Mouse (Mus musculus) neural tube, embryonic 11.5 days (tissue): ENCODE results near the gene Dok1. TPM values are rescaled to one million over a fixed set of nuclear protein-coding genes. Genes with fewer than 3 reads are reported as not detected.
A peak's percentile ranks its signal among the peaks of the same experiment; 100 is the strongest.

Source experiments
- ATAC-seq: fragments of 200-750 bp; cut with Nextera tagmentation; 2 replicates; pipeline ENCODE4 v1.8.0; 2017; ENCODE audit warnings: moderate number of reproducible peaks, mild to moderate bottlenecking, moderate TSS enrichment, moderate library complexity; ENCODE audit not compliant: insufficient read depth, low FRiP score, low TSS enrichment
- DNase-seq: peaks from one replicate; pipeline ENCODE4 v3.0.0-alpha.2; 2015; ENCODE audit warnings: low spot score
- H3K27ac ChIP-seq: fragments of 300-500 bp; sonication (generic); 2 replicates; pipeline ENCODE4 v1.5.1; 2014; ENCODE audit warnings: low read depth, mild to moderate bottlenecking, low read length
- H3K27me3 ChIP-seq: fragments of 300-500 bp; sonication (generic); 2 replicates; pipeline ENCODE4 v1.6.1; 2014; ENCODE audit warnings: mild to moderate bottlenecking, low read length, mixed read lengths; ENCODE audit not compliant: control insufficient read depth, insufficient read depth
- H3K36me3 ChIP-seq: fragments of 300-500 bp; sonication (generic); 2 replicates; pipeline ENCODE4 v1.6.1; 2014; ENCODE audit warnings: mild to moderate bottlenecking, low read length, moderate library complexity, mixed read lengths; ENCODE audit not compliant: control insufficient read depth, insufficient read depth
- H3K4me1 ChIP-seq: fragments of 300-500 bp; sonication (generic); 2 replicates; pipeline ENCODE4 v1.6.1; 2014; ENCODE audit warnings: low read length, mixed read lengths; ENCODE audit not compliant: control insufficient read depth, insufficient read depth
- H3K4me2 ChIP-seq: fragments of 300-500 bp; sonication (generic); 2 replicates; pipeline ENCODE4 v1.6.1; 2014; ENCODE audit warnings: low read depth, mild to moderate bottlenecking, moderate library complexity
- H3K4me3 ChIP-seq: fragments of 300-500 bp; sonication (generic); 2 replicates; pipeline ENCODE4 v1.5.1; 2014; ENCODE audit warnings: low read depth, low read length
- H3K9ac ChIP-seq: fragments of 300-500 bp; sonication (generic); 2 replicates; pipeline ENCODE4 v1.6.1; 2014; ENCODE audit warnings: mild to moderate bottlenecking, low read length
- H3K9me3 ChIP-seq: fragments of 300-500 bp; sonication (generic); 2 replicates; pipeline ENCODE4 v1.6.1; 2016; ENCODE audit warnings: low read length; ENCODE audit not compliant: control insufficient read depth
- WGBS: fragments of 180-500 bp; shearing (Covaris S2); extraction: QIAGEN DNeasy Blood & Tissue Kit; methylation state at CpG from one replicate; pipeline ENCODE4 v1.1.7; 2014; 5-methylcytosine and 5-hydroxymethylcytosine counted together
- polyA plus RNA-seq: library from polyadenylated mRNA; unstranded; fragments of >200 nt; fragmentation: Nextera tagmentation; extraction: Ambion mirVana; gene quantifications from 2 replicates; pipeline ENCODE4 v1.2.1, GENCODE M21; 2014

Gene Dok1
- polyA plus RNA-seq, 1 experiment from 2014 or later, result 5.6 TPM

DNA sequence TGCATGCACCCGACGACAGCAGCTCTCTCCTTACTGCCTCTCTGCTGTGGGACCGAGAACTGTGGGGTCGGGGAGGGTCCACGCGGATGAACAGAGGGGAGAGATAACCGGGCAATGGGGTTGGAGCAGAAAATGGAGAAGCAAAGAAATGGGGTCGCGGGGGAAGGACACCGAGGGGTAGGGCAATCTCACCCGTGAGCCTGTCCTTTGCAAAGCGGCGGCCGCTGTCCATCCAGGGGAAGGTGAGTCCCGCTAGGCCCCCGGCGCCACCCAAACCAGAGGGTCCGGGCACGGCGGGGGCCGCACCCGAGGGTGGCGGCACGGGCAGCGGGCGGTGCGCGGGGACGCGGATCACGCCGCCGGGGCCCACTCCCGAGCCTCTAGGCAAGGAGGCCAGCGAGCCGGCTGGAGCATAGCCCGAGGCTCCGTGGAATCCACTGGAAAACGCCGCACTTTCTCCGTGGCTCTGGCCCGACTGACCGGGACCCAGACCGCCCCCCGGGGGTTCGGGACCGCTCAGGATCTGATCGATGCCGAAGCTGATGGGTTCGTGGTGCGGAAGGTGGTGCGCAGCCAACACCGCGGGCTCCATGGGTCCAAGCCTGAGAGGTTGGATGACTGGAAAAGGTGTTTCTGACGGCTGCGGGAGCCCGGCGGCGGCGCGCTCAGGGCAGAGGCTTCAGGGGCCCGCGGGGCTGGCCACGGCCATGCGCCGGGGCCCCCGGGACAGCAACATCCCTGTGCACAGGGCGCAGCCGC, 36.4 kb upstream of the Dok1 start:
- WGBS, result 1% methylated on average over 52 of the region's 69 CpGs
- Histone ChIP-seq H3K4me1 (peaks cover 7% of the 10 kb centered on the region; the same call in 1 of the 2 replicates), H3K4me3 (peak overlapping the region; percentile 19), H3K27ac (no peak overlapping the region; the same call in 1 of the 2 replicates), H3K9me3 (no peaks in the 10 kb centered on the region), H3K4me2 (peak overlapping the region; percentile 22), H3K36me3 (no peaks in the 10 kb centered on the region), H3K27me3 (peaks cover 94% of the 10 kb centered on the region), H3K9ac (peak overlapping the region; percentile 26)
- DNase-seq, result peak; percentile 47
- no peak for ATAC-seq

DNA sequence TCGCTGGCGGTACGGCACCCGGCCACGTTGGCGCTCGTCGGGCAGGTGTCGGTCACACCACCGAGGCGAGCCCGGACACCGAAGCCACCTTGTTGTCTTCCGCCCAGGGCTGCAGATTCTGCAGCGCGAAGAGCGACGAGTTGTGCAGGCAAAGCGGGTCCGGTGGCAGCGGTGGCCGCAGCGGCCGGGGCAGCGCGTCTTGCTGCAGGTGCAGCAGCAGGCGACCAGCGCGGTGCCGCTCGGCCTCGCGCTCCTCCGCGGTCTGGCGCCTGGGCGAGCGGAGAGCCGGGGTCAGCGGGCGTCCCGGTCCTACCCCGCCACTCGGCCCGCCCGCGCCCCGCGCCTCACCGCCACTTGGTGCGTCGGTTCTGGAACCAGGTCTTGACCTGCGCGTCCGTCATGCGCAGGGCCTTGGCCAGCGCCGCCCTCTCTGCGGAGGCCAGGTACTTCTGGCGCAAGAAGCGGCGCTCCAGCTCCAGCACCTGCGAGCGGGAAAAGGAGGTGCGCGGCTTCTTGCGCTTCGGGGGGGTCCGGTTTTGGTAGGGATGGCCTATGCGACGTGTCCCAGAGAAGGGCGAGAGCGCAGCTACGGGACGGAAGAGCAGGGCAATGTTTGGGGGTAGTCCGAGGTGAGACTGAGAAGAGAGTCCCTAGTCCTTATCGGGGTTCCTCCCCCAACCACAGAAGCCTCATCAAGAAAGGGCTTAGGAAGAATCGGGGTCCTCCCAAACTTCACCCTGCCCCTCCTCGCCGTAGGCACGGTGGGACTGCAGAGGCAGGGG, 35.6 kb upstream of the Dok1 start:
- no peak for ATAC-seq
- DNase-seq, result no peak

GRCm38 (mm10) chr6:83068221-83068620, 35.0 kb upstream of the Dok1 start:
- H3K27me3 ChIP-seq, result peaks cover 95% of the 10 kb centered on the region
- no peaks in the 10 kb centered on the region for H3K36me3 ChIP-seq
- peak overlapping the region; percentile 28; the same call in 1 of the 2 replicates for H3K4me3 ChIP-seq
- no peak overlapping the region for H3K27ac ChIP-seq
- peak overlapping the region; percentile 24; the same call in 1 of the 2 replicates for H3K4me2 ChIP-seq
- WGBS, result 3% methylated on average over 8 of the region's 8 CpGs
- H3K9ac ChIP-seq, result no peak overlapping the region
- peaks cover 7% of the 10 kb centered on the region; the same call in 1 of the 2 replicates for H3K4me1 ChIP-seq
- ATAC-seq, result no peak
- DNase-seq, result no peak
- H3K9me3 ChIP-seq, result no peaks in the 10 kb centered on the region

More for the DNA sequence above, 35.6 kb upstream of the Dok1 start:
- Histone ChIP-seq H3K9ac (peak overlapping the region; percentile 26), H3K27ac (no peak overlapping the region; the same call in 1 of the 2 replicates), H3K36me3 (no peaks in the 10 kb centered on the region), H3K4me3 (peak overlapping the region; percentile 28), H3K4me1 (peaks cover 7% of the 10 kb centered on the region; the same call in 1 of the 2 replicates), H3K9me3 (no peaks in the 10 kb centered on the region), H3K27me3 (peaks cover 94% of the 10 kb centered on the region), H3K4me2 (peak overlapping the region; percentile 24)
- under 1% methylated on average over 53 of the region's 81 CpGs for WGBS

- Histone ChIP-seq H3K27ac (no peak overlapping the region), H3K27me3 (peaks cover 89% of the 10 kb centered on the region), H3K4me2 (no peak overlapping the region), H3K9ac (no peak overlapping the region), H3K4me3 (no peak overlapping the region), H3K36me3 (no peaks in the 10 kb centered on the region), H3K4me1 (peaks cover 7% of the 10 kb centered on the region; the same call in 1 of the 2 replicates), H3K9me3 (no peaks in the 10 kb centered on the region)
- 31% methylated on average over 6 of the region's 6 CpGs for WGBS
- DNase-seq (no peak), ATAC-seq (no peak)
Observed at GRCm38 (mm10) chr6:83066441-83066840, 33.2 kb upstream of the Dok1 start.

DNA sequence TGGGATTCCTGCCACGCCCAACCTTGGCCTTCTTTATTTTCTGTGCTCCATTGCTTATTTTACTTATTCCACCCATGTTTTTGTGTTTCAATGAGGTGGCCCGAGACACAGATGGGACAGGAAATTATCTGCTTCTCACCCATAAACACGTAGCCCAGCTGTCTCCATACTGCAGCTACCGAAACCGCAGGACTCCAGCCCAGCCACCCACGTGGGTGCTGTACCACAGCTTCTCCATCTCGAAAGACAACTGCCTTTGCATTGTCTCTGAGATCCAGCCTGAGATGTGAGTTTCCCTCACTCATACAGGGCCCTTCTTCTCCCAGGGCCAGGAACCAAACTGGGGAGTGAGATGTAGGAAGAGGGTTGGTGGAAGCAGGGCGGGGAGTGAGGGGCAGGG, 32.7 kb upstream of the Dok1 start:
- WGBS, result 42% methylated on average over 8 of the region's 8 CpGs
- Histone ChIP-seq H3K27me3 (peaks cover 84% of the 10 kb centered on the region), H3K4me3 (no peak overlapping the region), H3K9me3 (no peaks in the 10 kb centered on the region), H3K4me2 (no peak overlapping the region), H3K27ac (no peak overlapping the region), H3K4me1 (peaks cover 7% of the 10 kb centered on the region; the same call in 1 of the 2 replicates), H3K9ac (no peak overlapping the region), H3K36me3 (no peaks in the 10 kb centered on the region)
- ATAC-seq (no peak), DNase-seq (no peak)

DNA sequence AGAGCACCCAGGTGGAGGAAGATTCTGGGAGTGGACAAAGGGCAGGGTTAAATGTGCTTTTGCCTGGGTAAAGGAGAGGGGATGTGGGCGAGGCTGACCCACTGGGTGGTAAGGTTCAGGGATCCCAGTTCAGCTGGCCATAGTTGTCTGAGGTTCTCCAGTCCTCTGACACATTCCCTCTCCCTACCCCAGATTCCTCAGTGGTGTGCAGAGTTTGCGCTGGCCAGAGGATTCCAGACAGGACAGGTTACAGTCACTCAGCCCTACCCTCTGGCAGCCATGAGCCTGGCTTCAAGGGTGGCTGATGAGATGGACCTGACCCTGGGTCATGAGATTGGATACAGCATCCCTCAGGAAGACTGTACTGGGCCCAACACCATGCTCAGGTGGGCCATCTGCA, 25.5 kb upstream of the Dok1 start:
- Histone ChIP-seq H3K36me3 (no peaks in the 10 kb centered on the region; the same call in none of the 2 replicates), H3K9me3 (no peaks in the 10 kb centered on the region), H3K27me3 (peaks cover 14% of the 10 kb centered on the region), H3K4me2 (no peak overlapping the region), H3K9ac (no peak overlapping the region), H3K4me3 (no peak overlapping the region), H3K27ac (no peak overlapping the region), H3K4me1 (peaks cover 6% of the 10 kb centered on the region; the same call in 1 of the 2 replicates)
- no peak for DNase-seq
- no peak for ATAC-seq
- WGBS, result 80% methylated on average over 2 of the region's 2 CpGs

DNA sequence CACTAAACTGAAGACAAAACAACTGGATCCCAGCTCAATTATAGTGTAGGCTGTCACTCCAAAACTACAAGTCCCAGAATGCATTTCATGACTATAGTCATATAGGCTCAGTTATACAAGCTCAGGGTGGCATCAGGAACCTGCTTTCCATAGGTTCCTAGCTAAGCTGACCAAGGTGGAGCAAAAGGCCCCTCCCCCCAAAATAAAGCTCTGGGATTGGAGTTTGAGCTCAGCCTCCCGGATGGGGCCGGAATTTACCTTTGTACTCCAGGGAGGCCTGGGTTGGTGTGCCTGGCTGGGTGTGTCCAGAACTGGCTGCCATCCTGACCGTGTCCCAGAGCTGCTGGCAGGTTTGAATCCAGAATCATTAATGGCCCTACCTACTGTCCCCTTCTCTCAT, 24.5 kb upstream of the Dok1 start, which contains the start of gene Dqx1:
Gene Dqx1 (plus strand): TSS at position 55 of the 400 bp plus-strand sequence.
- Histone ChIP-seq H3K27ac (no peak within 1 kb of the TSS), H3K9ac (no peak within 1 kb of the TSS), H3K4me2 (no peak within 1 kb of the TSS), H3K9me3 (no peaks in the 10 kb centered on the region), H3K4me3 (no peak within 1 kb of the TSS), H3K4me1 (peaks cover 11% of the 10 kb centered on the region), H3K36me3 (no peaks in the 10 kb centered on the region; the same call in none of the 2 replicates), H3K27me3 (peaks cover 5% of the 10 kb centered on the region)
- DNase-seq (no peak), ATAC-seq (no peak)
- WGBS, result 46% methylated on average over 3 of the region's 3 CpGs

DNA sequence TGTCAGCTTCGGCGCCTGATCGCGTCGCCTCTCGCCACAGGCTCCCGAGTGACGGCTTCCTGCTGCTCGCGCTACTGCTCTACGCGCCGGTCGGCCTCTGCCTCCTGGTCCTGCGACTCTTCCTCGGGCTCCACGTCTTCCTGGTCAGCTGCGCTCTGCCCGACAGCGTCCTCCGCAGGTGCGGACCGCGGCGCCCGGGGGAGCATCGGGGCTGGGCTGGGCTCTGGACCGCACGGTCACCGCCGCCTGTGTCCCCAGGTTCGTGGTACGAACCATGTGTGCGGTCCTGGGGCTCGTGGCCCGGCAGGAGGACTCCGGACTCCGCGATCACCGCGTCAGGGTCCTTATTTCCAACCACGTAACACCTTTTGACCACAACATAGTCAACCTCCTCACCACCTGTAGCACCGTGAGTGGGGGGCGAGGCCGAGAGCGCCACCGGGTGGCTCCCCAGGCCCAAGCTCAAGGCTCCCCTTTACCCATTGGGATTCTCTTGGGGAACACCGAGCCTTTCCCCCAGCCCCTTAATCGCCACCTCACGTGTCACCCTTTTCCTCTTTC, 21.7 kb upstream of the Dok1 start, which contains the start of gene Htra2:
Gene Htra2 (minus strand): TSS at position 403 of the 561 bp plus-strand sequence.
- WGBS, result under 1% methylated on average over 50 of the region's 50 CpGs
- Histone ChIP-seq H3K9me3 (no peaks in the 10 kb centered on the region), H3K4me2 (peak within 1 kb of the TSS; percentile 87), H3K4me1 (peaks cover 15% of the 10 kb centered on the region), H3K4me3 (peak within 1 kb of the TSS; percentile 96), H3K27me3 (no peaks in the 10 kb centered on the region), H3K9ac (peak within 1 kb of the TSS; percentile 92), H3K27ac (peak within 1 kb of the TSS; percentile 65), H3K36me3 (peaks cover 3% of the 10 kb centered on the region)
- ATAC-seq, result peak; percentile 51
- DNase-seq, result no peak
